Mouse (Mus musculus) embryonic facial prominence, embryonic 12.5 days (tissue): ENCODE results near the gene Pitpnc1. TPM values are rescaled to one million over a fixed set of nuclear protein-coding genes. Genes with fewer than 3 reads are reported as not detected.

ENCODE experiments used
- ATAC-seq: fragments of 200-750 bp; cut with Nextera tagmentation; 2 replicates; pipeline ENCODE4 v1.8.0; 2017; ENCODE audit not compliant: insufficient number of reproducible peaks, insufficient read depth, low FRiP score, low TSS enrichment
- H3K27ac ChIP-seq: fragments of 300-500 bp; sonication (generic); 2 replicates; pipeline ENCODE4 v1.5.1; 2016; ENCODE audit warnings: mild to moderate bottlenecking
- H3K27me3 ChIP-seq: fragments of 300-500 bp; sonication (generic); 2 replicates; pipeline ENCODE4 v1.6.1; 2016; ENCODE audit warnings: mild to moderate bottlenecking, moderate library complexity
- H3K36me3 ChIP-seq: fragments of 300-500 bp; sonication (generic); 2 replicates; pipeline ENCODE4 v1.6.1; 2016; ENCODE audit warnings: mild to moderate bottlenecking
- H3K4me1 ChIP-seq: fragments of 300-500 bp; sonication (generic); 2 replicates; pipeline ENCODE4 v1.6.1; 2016
- H3K4me2 ChIP-seq: fragments of 300-500 bp; sonication (generic); replicated peaks from 2 replicates; pipeline ENCODE4 v1.6.1; 2016; ENCODE audit warnings: mild to moderate bottlenecking, moderate library complexity
- H3K4me3 ChIP-seq: fragments of 300-500 bp; sonication (generic); 2 replicates; pipeline ENCODE4 v1.5.1; 2016; ENCODE audit warnings: mild to moderate bottlenecking
- H3K9ac ChIP-seq: fragments of 300-500 bp; sonication (generic); 2 replicates; pipeline ENCODE4 v1.6.1; 2016; ENCODE audit warnings: mild to moderate bottlenecking, moderate library complexity
- H3K9me3 ChIP-seq: fragments of 300-500 bp; sonication (generic); 2 replicates; pipeline ENCODE4 v1.6.1; 2016; ENCODE audit warnings: mild to moderate bottlenecking, moderate library complexity
- WGBS: fragments of 180-500 bp; shearing (Covaris S2); methylation state at CpG from one replicate; pipeline ENCODE4 v1.1.7; 2016; 5-methylcytosine and 5-hydroxymethylcytosine counted together
- polyA plus RNA-seq: library from polyadenylated mRNA; unstranded; fragments of >200 nt; fragmentation: Nextera tagmentation; extraction: Ambion mirVana; gene quantifications from 2 replicates; pipeline ENCODE4 v1.2.1, GENCODE M21; 2016

Pitpnc1 gene
- polyA plus RNA-seq, 1 experiment from 2014 or later, result 36.3 TPM

GRCm38 (mm10) chr11:107394245-107394644 is 76.3 kb downstream of the Pitpnc1 start:
- H3K4me1 ChIP-seq, result peaks cover 10% of the 10 kb centered on the region
- 88% methylated on average over 3 of the region's 3 CpGs for WGBS
- H3K9ac ChIP-seq, result no peak overlapping the region
- no peak overlapping the region for H3K4me2 ChIP-seq
- H3K4me3 ChIP-seq, result no peak overlapping the region
- no peaks in the 10 kb centered on the region for H3K36me3 ChIP-seq
- no peaks in the 10 kb centered on the region for H3K27me3 ChIP-seq
- H3K27ac ChIP-seq, result no peak overlapping the region
- H3K9me3 ChIP-seq, result no peaks in the 10 kb centered on the region
- ATAC-seq, result no peak

GRCm38 (mm10) chr11:107393828-107394165 is 76.7 kb downstream of the Pitpnc1 start:
- WGBS, result 87% methylated on average over 12 of the region's 12 CpGs
- no peaks in the 10 kb centered on the region for H3K9me3 ChIP-seq
- H3K27ac ChIP-seq, result no peak overlapping the region
- ATAC-seq, result no peak
- H3K4me1 ChIP-seq, result peaks cover 10% of the 10 kb centered on the region
- no peak overlapping the region for H3K9ac ChIP-seq
- H3K4me3 ChIP-seq, result no peak overlapping the region
- H3K27me3 ChIP-seq, result no peaks in the 10 kb centered on the region
- H3K36me3 ChIP-seq, result no peaks in the 10 kb centered on the region
- no peak overlapping the region for H3K4me2 ChIP-seq

GRCm38 (mm10) chr11:107393154-107393827 is 77.2 kb downstream of the Pitpnc1 start:
- no peaks in the 10 kb centered on the region for H3K36me3 ChIP-seq
- H3K9ac ChIP-seq, result no peak overlapping the region
- H3K4me3 ChIP-seq, result no peak overlapping the region
- no peaks in the 10 kb centered on the region for H3K27me3 ChIP-seq
- no peak overlapping the region for H3K4me2 ChIP-seq
- WGBS, result 90% methylated on average over 7 of the region's 7 CpGs
- H3K27ac ChIP-seq, result no peak overlapping the region
- H3K9me3 ChIP-seq, result no peaks in the 10 kb centered on the region
- H3K4me1 ChIP-seq, result peaks cover 10% of the 10 kb centered on the region
- ATAC-seq, result no peak

GRCm38 (mm10) chr11:107390540-107390939 is 80.0 kb downstream of the Pitpnc1 start:
- Histone ChIP-seq H3K4me1 (peaks cover 9% of the 10 kb centered on the region), H3K4me3 (no peak overlapping the region), H3K36me3 (no peaks in the 10 kb centered on the region), H3K9ac (no peak overlapping the region), H3K9me3 (no peaks in the 10 kb centered on the region), H3K27ac (0 out of 2 replicates have a peak overlapping the region, but pooled peaks have one; percentile 36), H3K27me3 (no peaks in the 10 kb centered on the region), H3K4me2 (no peak overlapping the region)
- ATAC-seq, result no peak
- WGBS, result 39% methylated on average over 2 of the region's 2 CpGs

GRCm38 (mm10) chr11:107390001-107390400 is 80.5 kb downstream of the Pitpnc1 start:
- WGBS, result 70% methylated on average over 10 of the region's 10 CpGs
- H3K4me2 ChIP-seq, result no peak overlapping the region
- H3K4me1 ChIP-seq, result peaks cover 14% of the 10 kb centered on the region
- H3K27me3 ChIP-seq, result no peaks in the 10 kb centered on the region
- no peak overlapping the region for H3K4me3 ChIP-seq
- no peaks in the 10 kb centered on the region for H3K36me3 ChIP-seq
- H3K9me3 ChIP-seq, result no peaks in the 10 kb centered on the region
- no peak overlapping the region for H3K9ac ChIP-seq
- no peak overlapping the region for H3K27ac ChIP-seq
- no peak for ATAC-seq

GRCm38 (mm10) chr11:107386481-107386880 is 84.0 kb downstream of the Pitpnc1 start:
- WGBS, result 75% methylated on average over 10 of the region's 10 CpGs
- Histone ChIP-seq H3K4me2 (no peak overlapping the region), H3K27ac (no peak overlapping the region), H3K36me3 (no peaks in the 10 kb centered on the region), H3K4me1 (peaks cover 25% of the 10 kb centered on the region), H3K9ac (no peak overlapping the region), H3K27me3 (no peaks in the 10 kb centered on the region), H3K4me3 (no peak overlapping the region), H3K9me3 (no peaks in the 10 kb centered on the region)
- no peak for ATAC-seq

GRCm38 (mm10) chr11:107385306-107385705 is 85.2 kb downstream of the Pitpnc1 start:
- WGBS, result 57% methylated on average over 4 of the region's 4 CpGs
- no peaks in the 10 kb centered on the region for H3K36me3 ChIP-seq
- H3K27me3 ChIP-seq, result no peaks in the 10 kb centered on the region
- no peak overlapping the region for H3K4me3 ChIP-seq
- no peaks in the 10 kb centered on the region for H3K9me3 ChIP-seq
- ATAC-seq, result no peak
- peaks cover 19% of the 10 kb centered on the region; the same call in 1 of the 2 replicates for H3K4me1 ChIP-seq
- no peak overlapping the region for H3K4me2 ChIP-seq
- 0 out of 2 replicates have a peak overlapping the region, but pooled peaks have one; percentile 17 for H3K27ac ChIP-seq
- no peak overlapping the region for H3K9ac ChIP-seq

- H3K27ac ChIP-seq, result no peak overlapping the region
- 74% methylated on average over 6 of the region's 6 CpGs for WGBS
- no peak overlapping the region for H3K4me2 ChIP-seq
- H3K4me1 ChIP-seq, result peaks cover 16% of the 10 kb centered on the region; the same call in 1 of the 2 replicates
- no peak for ATAC-seq
- H3K4me3 ChIP-seq, result no peak overlapping the region
- no peak overlapping the region for H3K9ac ChIP-seq
- no peaks in the 10 kb centered on the region for H3K27me3 ChIP-seq
- no peaks in the 10 kb centered on the region for H3K9me3 ChIP-seq
- no peaks in the 10 kb centered on the region for H3K36me3 ChIP-seq
Observed at GRCm38 (mm10) chr11:107383985-107384384, 86.5 kb downstream of the Pitpnc1 start.

- Histone ChIP-seq H3K36me3 (no peaks in the 10 kb centered on the region), H3K4me3 (no peak overlapping the region), H3K4me1 (peaks cover 20% of the 10 kb centered on the region), H3K4me2 (no peak overlapping the region), H3K27ac (no peak overlapping the region), H3K27me3 (no peaks in the 10 kb centered on the region), H3K9me3 (no peaks in the 10 kb centered on the region), H3K9ac (no peak overlapping the region)
- WGBS, result 59% methylated on average over 9 of the region's 9 CpGs
- no peak for ATAC-seq
Observed at GRCm38 (mm10) chr11:107379965-107380364, 90.5 kb downstream of the Pitpnc1 start.

GRCm38 (mm10) chr11:107379089-107379845 is 91.2 kb downstream of the Pitpnc1 start:
- H3K4me3 ChIP-seq, result no peak overlapping the region
- H3K9ac ChIP-seq, result no peak overlapping the region
- 91% methylated on average over 22 of the region's 22 CpGs for WGBS
- no peaks in the 10 kb centered on the region for H3K9me3 ChIP-seq
- peaks cover 15% of the 10 kb centered on the region for H3K4me1 ChIP-seq
- no peak overlapping the region for H3K27ac ChIP-seq
- no peaks in the 10 kb centered on the region for H3K27me3 ChIP-seq
- no peak overlapping the region for H3K4me2 ChIP-seq
- no peaks in the 10 kb centered on the region for H3K36me3 ChIP-seq
- ATAC-seq, result no peak

- no peaks in the 10 kb centered on the region for H3K27me3 ChIP-seq
- no peak overlapping the region for H3K4me2 ChIP-seq
- H3K4me3 ChIP-seq, result no peak overlapping the region
- no peaks in the 10 kb centered on the region for H3K36me3 ChIP-seq
- H3K4me1 ChIP-seq, result peaks cover 9% of the 10 kb centered on the region
- H3K9me3 ChIP-seq, result no peaks in the 10 kb centered on the region
- ATAC-seq, result no peak
- WGBS, result 98% methylated on average over 6 of the region's 6 CpGs
- no peak overlapping the region for H3K9ac ChIP-seq
- H3K27ac ChIP-seq, result no peak overlapping the region
Observed at GRCm38 (mm10) chr11:107377326-107377725, 93.2 kb downstream of the Pitpnc1 start.

- no peak overlapping the region for H3K4me2 ChIP-seq
- H3K9me3 ChIP-seq, result no peaks in the 10 kb centered on the region
- no peak overlapping the region for H3K9ac ChIP-seq
- peaks cover 14% of the 10 kb centered on the region for H3K4me1 ChIP-seq
- 73% methylated on average over 12 of the region's 12 CpGs for WGBS
- H3K27ac ChIP-seq, result no peak overlapping the region
- H3K36me3 ChIP-seq, result no peaks in the 10 kb centered on the region
- no peak overlapping the region for H3K4me3 ChIP-seq
- H3K27me3 ChIP-seq, result no peaks in the 10 kb centered on the region
- 0 out of 2 replicates have a peak, but pooled peaks have one; percentile 41 for ATAC-seq
Observed at GRCm38 (mm10) chr11:107376272-107376671, 94.2 kb downstream of the Pitpnc1 start.
